20 mouse cellular contexts compared by ENCODE assay signal in the genomic region with DNA sequence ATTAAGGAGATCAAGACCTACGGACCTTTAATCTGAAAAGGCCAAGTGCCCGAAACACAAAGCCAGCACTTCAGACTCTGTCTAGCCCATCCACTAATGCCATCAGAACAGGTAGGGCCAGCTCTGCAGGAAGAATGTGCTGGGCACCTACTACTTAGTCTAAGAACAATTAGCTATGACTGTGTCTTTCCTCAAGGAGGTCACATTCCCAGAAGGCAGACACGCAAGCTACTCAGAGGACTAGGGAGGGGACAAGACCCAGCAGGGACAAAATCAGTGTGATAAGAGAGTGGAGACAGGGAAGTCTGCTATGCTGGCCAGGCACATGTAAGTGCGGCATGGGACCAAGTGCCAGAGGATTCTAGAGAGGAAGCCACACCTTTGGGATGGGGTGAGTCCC. TPM values are rescaled to one million over a fixed set of nuclear protein-coding genes. Genes with fewer than 3 reads are reported as not detected.
DNase-seq lines count a peak whose midpoint lies in the region; ATAC-seq and TF ChIP-seq lines count a peak whose summit lies in the region.
"Had no signal": no experiment of that assay in that cellular context is flagged by ENCODE, and none has a peak within 500 bp of the region (broad histone marks: within the 10 kb centered on the region; RNA-seq: fewer than 3 reads in every experiment).

No protein-coding gene starts in this region.

- no peaks in the 10 kb centered on the region for H3K36me3 ChIP-seq in embryonic facial prominence, embryonic 12.5 days
- H3K36me3 ChIP-seq in embryonic facial prominence, embryonic 10.5 days (replicated peaks) = no peaks in the 10 kb centered on the region
- no peaks in the 10 kb centered on the region for H3K36me3 ChIP-seq in intestine, embryonic 16.5 days (ENCODE audit: control insufficient read depth, insufficient read depth, low read length)
- no peaks in the 10 kb centered on the region for H3K36me3 ChIP-seq in intestine, embryonic 15.5 days
- no peaks in the 10 kb centered on the region for H3K36me3 ChIP-seq in intestine, postnatal 0 days (ENCODE audit: control insufficient read depth, insufficient read depth)
- H3K36me3 ChIP-seq: limb, embryonic 13.5 days had no signal

- H3K9ac ChIP-seq in embryonic facial prominence, embryonic 12.5 days = no peak overlapping the region
- no peak overlapping the region for H3K9ac ChIP-seq in intestine, embryonic 16.5 days (ENCODE audit: low read depth, low read length)
- H3K9ac ChIP-seq in intestine, embryonic 15.5 days = no peak overlapping the region
- no peak overlapping the region for H3K9ac ChIP-seq in intestine, postnatal 0 days (ENCODE audit: low read depth, low read length)
- H3K9ac ChIP-seq: limb, embryonic 13.5 days had no signal

- no peak for DNase-seq in embryonic facial prominence, embryonic 10.5 days (ENCODE audit: low spot score)
- DNase-seq in lung, postnatal 14 days = peak; percentile 31
- no peak for DNase-seq in cerebellum, adult 8-10 months
- no peak for DNase-seq in frontal cortex, postnatal 10 days (ENCODE audit: low spot score in 2 of 2)
- DNase-seq: adrenal gland, postnatal 36 days; cerebellum, adult 9-10 months; gastrocnemius, postnatal 36 days; kidney, postnatal 10 days; retina, postnatal 1 day had no signal

- H3K27me3 ChIP-seq in embryonic facial prominence, embryonic 12.5 days = no peaks in the 10 kb centered on the region
- no peaks in the 10 kb centered on the region for H3K27me3 ChIP-seq in embryonic facial prominence, embryonic 10.5 days (replicated peaks; ENCODE audit: low read depth, poor library complexity, severe bottlenecking)
- H3K27me3 ChIP-seq in intestine, embryonic 16.5 days (replicated peaks; ENCODE audit: control insufficient read depth, insufficient read depth, low read length) = no peaks in the 10 kb centered on the region
- H3K27me3 ChIP-seq in intestine, embryonic 15.5 days (replicated peaks) = no peaks in the 10 kb centered on the region
- no peaks in the 10 kb centered on the region for H3K27me3 ChIP-seq in intestine, postnatal 0 days (replicated peaks; ENCODE audit: control insufficient read depth, insufficient read depth, low read length)
- H3K27me3 ChIP-seq: limb, embryonic 13.5 days had no signal

- H3K4me2 ChIP-seq in embryonic facial prominence, embryonic 12.5 days (replicated peaks) = no peak overlapping the region
- H3K4me2 ChIP-seq in intestine, embryonic 16.5 days (ENCODE audit: low read depth, low read length) = no peak overlapping the region
- H3K4me2 ChIP-seq in intestine, embryonic 15.5 days (replicated peaks) = no peak overlapping the region
- H3K4me2 ChIP-seq in intestine, postnatal 0 days (replicated peaks; ENCODE audit: low read depth) = no peak overlapping the region
- H3K4me2 ChIP-seq: limb, embryonic 13.5 days had no signal

- TF ChIP-seq CTCF in intestine, postnatal 0 days (IDR thresholded peaks at IDR 0.05; ENCODE audit: low read depth) = no peak

- 69% methylated on average over 4 of the region's 4 CpGs for WGBS in embryonic facial prominence, embryonic 12.5 days
- WGBS in embryonic facial prominence, embryonic 10.5 days = 71% methylated on average over 4 of the region's 4 CpGs
- WGBS in intestine, embryonic 16.5 days = 69% methylated on average over 4 of the region's 4 CpGs
- 67% methylated on average over 4 of the region's 4 CpGs for WGBS in intestine, embryonic 15.5 days
- 54% methylated on average over 4 of the region's 4 CpGs for WGBS in intestine, postnatal 0 days

- 0 out of 2 replicates have a peak overlapping the region, but pooled peaks have one; percentile 2 for H3K27ac ChIP-seq in embryonic facial prominence, embryonic 12.5 days
- H3K27ac ChIP-seq in embryonic facial prominence, embryonic 10.5 days (replicated peaks) = no peak overlapping the region
- H3K27ac ChIP-seq in intestine, embryonic 16.5 days (ENCODE audit: low read length) = no peak overlapping the region
- H3K27ac ChIP-seq in intestine, embryonic 15.5 days = no peak overlapping the region
- no peak overlapping the region for H3K27ac ChIP-seq in intestine, postnatal 0 days (ENCODE audit: low read depth, low read length)
- H3K27ac ChIP-seq: hindbrain, postnatal 0 days; limb, embryonic 13.5 days had no signal

- no peaks in the 10 kb centered on the region for H3K9me3 ChIP-seq in embryonic facial prominence, embryonic 12.5 days
- H3K9me3 ChIP-seq in embryonic facial prominence, embryonic 10.5 days = no peaks in the 10 kb centered on the region
- H3K9me3 ChIP-seq in intestine, embryonic 16.5 days (ENCODE audit: control insufficient read depth, low read length) = no peaks in the 10 kb centered on the region
- no peaks in the 10 kb centered on the region for H3K9me3 ChIP-seq in intestine, embryonic 15.5 days
- H3K9me3 ChIP-seq in intestine, postnatal 0 days (ENCODE audit: control insufficient read depth) = no peaks in the 10 kb centered on the region
- H3K9me3 ChIP-seq: G1E; limb, embryonic 13.5 days had no signal

- no peak overlapping the region for H3K4me3 ChIP-seq in embryonic facial prominence, embryonic 12.5 days
- no peak overlapping the region for H3K4me3 ChIP-seq in embryonic facial prominence, embryonic 10.5 days
- H3K4me3 ChIP-seq in intestine, embryonic 16.5 days (ENCODE audit: low read length) = no peak overlapping the region
- no peak overlapping the region for H3K4me3 ChIP-seq in intestine, embryonic 15.5 days (replicated peaks)
- H3K4me3 ChIP-seq in intestine, postnatal 0 days (ENCODE audit: low read depth, low read length) = no peak overlapping the region
- H3K4me3 ChIP-seq: limb, embryonic 13.5 days had no signal

- H3K4me1 ChIP-seq in embryonic facial prominence, embryonic 12.5 days = peaks cover 38% of the 10 kb centered on the region
- H3K4me1 ChIP-seq in embryonic facial prominence, embryonic 10.5 days = peaks cover 44% of the 10 kb centered on the region
- peaks cover 52% of the 10 kb centered on the region for H3K4me1 ChIP-seq in intestine, embryonic 16.5 days (ENCODE audit: control insufficient read depth, insufficient read depth, low read length)
- H3K4me1 ChIP-seq in intestine, embryonic 15.5 days (replicated peaks) = peaks cover 17% of the 10 kb centered on the region
- peaks cover 12% of the 10 kb centered on the region for H3K4me1 ChIP-seq in intestine, postnatal 0 days (replicated peaks; ENCODE audit: control insufficient read depth, insufficient read depth, low read length)

- no peak for ATAC-seq in embryonic facial prominence, embryonic 12.5 days (ENCODE audit: insufficient number of reproducible peaks, insufficient read depth, low FRiP score, low TSS enrichment)
- peak; percentile 19; the same call in 1 of the 2 replicates for ATAC-seq in intestine, embryonic 16.5 days
- ATAC-seq in intestine, embryonic 15.5 days = no peak
- ATAC-seq in intestine, postnatal 0 days = peak; percentile 29; the same call in 1 of the 2 replicates
- ATAC-seq: CD4-positive, CD25-positive, alpha-beta regulatory T cell, adult 4 months; hindbrain, postnatal 0 days; midbrain, embryonic 16.5 days had no signal

RNA-seq across cellular contexts. Expression of a gene that starts 13.0 kb away (rescaled TPM):
- 61.9 and 78.5 TPM in 2 replicates for polyA plus RNA-seq in embryonic facial prominence, embryonic 12.5 days (2016; fragmentation: Nextera tagmentation; extraction: Ambion mirVana)
- 41.9 and 43.3 TPM in 2 replicates for polyA plus RNA-seq in embryonic facial prominence, embryonic 10.5 days (2016; fragmentation: Nextera tagmentation; extraction: Ambion mirVana)
- polyA plus RNA-seq in intestine, embryonic 16.5 days (2015; fragmentation: Nextera tagmentation; extraction: Ambion mirVana) = 12.5 and 15.1 TPM in 2 replicates
- 90.4 and 95.3 TPM in 2 replicates for polyA plus RNA-seq in intestine, embryonic 15.5 days (2015; fragmentation: Nextera tagmentation; extraction: Ambion mirVana)
- polyA plus RNA-seq in intestine, postnatal 0 days (2015; fragmentation: Nextera tagmentation; extraction: Ambion mirVana) = 203 and 216 TPM in 2 replicates

RNA-seq across cellular contexts. Expression of a gene that starts 52.4 kb away (rescaled TPM):
- polyA plus RNA-seq in embryonic facial prominence, embryonic 12.5 days (2016; fragmentation: Nextera tagmentation; extraction: Ambion mirVana) = 1.0 and 1.3 TPM in 2 replicates
- polyA plus RNA-seq in embryonic facial prominence, embryonic 10.5 days (2016; fragmentation: Nextera tagmentation; extraction: Ambion mirVana) = 0.42 and 0.47 TPM in 2 replicates
- polyA plus RNA-seq in intestine, embryonic 16.5 days (2015; fragmentation: Nextera tagmentation; extraction: Ambion mirVana) = 0.28 and 0.40 TPM in 2 replicates
- 0.44 and 0.49 TPM in 2 replicates for polyA plus RNA-seq in intestine, embryonic 15.5 days (2015; fragmentation: Nextera tagmentation; extraction: Ambion mirVana)
- 0.48 and 0.53 TPM in 2 replicates for polyA plus RNA-seq in intestine, postnatal 0 days (2015; fragmentation: Nextera tagmentation; extraction: Ambion mirVana)
- polyA plus RNA-seq: G1E; liver, embryonic 16.5 days; thymus, postnatal 0 days had no signal

Comparison
In these comparisons a context has a peak if more than half of its experiments do, and no peak if none do; other contexts are left out.
1. ATAC-seq: peak in intestine, embryonic 16.5 days (single experiment) and intestine, postnatal 0 days (single experiment); none in embryonic facial prominence, embryonic 12.5 days (single experiment) and intestine, embryonic 15.5 days (single experiment).